Mouse (Mus musculus) embryo, embryonic 11 days (tissue): ENCODE results near the gene Atf7.
"Not testable (repeated sequence)": the region's sequence is repeated elsewhere in the genome, so short reads cannot be mapped to it uniquely, and the experiment has no call there.

ENCODE experiments used
- DNase-seq: peaks from one replicate; pipeline ENCODE4 v3.0.0-alpha.2; 2015

Atf7 gene

DNA sequence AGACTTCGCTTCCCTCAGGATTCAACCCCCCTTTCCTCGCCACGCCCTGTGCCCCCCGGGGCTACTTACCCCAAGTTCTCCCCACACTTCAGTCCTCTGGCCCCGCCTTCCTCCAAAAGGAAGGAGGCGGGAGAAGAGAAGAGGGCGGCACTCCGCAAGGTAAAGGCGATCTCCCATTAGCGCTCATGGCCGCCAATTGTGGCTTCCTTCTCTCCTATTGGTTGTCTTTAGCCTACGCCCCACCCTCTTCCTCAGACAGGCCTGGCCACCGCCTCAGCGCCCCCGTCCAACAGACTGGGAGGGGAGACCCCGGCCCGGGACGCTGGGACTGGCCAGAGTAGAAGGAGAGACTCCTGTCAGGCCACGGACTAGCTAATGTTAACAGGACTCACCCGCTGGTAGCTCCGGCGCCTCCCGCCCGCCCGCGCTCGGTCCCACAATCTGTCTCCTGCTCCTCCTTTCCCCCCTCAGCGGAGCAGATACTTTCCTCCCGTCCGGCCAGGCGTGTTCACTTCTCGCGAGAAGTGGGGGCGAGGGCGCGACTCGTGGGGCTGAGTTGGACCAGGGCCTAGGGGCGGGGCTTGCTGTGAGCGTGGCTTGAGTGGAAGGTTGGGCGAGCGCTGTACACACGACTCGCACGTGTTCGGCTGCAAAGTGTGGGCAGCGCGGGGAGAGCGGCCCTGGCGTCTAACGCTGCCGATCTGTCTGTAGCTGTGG is at the start of gene Atf7, which contains the start of gene Gm28047:
Gene Atf7 (minus strand): TSS at position 495 of the 717 bp plus-strand sequence.
Gene Gm28047 (minus strand): TSS at position 98 of the 717 bp plus-strand sequence.
- peak; percentile 99 for DNase-seq

DNA sequence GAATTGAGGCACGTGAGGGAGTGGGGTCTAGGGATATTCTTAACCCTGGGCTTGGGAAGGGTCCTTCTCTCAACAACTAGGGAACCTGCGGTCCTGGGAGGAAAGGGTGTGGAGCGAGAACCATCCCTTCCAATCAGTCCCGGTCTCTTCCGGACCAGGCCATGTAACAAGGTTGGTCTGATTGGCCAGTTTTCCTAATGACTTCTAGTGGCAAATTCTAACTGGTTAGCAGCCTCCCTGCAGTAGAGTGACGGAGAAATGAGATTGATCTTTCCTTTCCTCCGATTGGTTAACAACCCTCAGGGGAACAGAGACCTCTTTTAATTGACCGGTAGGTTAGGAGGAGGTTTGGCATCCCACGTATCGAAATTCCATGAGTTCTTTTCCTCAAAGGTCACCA is 48.3 kb upstream of the Atf7 start:
- peak; percentile 87 for DNase-seq

DNA sequence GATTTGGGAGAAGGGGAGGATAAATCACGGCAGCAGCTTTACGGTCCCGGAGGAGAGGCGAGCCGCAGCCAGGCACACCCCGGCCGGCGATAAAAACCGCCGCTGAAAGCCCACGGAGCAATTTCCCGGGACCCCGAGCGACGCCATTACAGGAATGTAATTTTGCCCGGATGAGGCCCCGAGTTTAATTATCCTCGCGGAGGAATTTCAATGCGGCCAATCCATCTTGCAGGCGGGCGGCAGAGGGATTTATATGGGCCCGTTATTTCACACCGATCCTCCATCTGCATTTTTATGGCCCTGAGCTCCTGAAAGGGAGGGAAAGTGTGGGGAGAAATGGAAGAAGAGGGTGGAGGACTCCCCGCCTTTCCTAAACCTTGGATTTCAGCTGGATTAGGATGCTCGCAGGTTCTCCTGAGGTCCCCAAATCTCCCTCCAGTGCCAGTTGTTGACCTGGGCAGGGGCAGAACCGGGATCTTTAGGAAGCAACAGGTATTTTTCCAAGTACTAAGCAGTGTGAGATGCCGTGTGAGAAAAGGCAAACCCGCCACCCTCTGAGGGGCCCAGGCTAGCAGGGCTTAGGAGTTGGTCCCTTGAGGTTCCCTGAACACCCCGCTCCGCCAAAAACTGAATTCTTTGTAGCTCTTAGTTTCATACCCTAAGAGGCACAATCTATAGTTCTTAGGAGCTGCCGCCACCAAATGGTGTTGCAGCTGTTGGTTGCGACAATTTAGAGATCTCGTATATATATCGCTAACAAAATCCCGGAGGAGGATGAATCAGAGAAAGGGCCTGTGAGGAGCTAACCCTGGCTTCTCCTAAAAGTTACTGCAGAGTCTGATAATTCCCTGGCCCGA is 47.2 kb upstream of the Atf7 start, which contains the start of gene Atp5g2:
Gene Atp5g2 (minus strand): TSS at position 138 of the 857 bp plus-strand sequence.
- peak; percentile 80 for DNase-seq

DNA sequence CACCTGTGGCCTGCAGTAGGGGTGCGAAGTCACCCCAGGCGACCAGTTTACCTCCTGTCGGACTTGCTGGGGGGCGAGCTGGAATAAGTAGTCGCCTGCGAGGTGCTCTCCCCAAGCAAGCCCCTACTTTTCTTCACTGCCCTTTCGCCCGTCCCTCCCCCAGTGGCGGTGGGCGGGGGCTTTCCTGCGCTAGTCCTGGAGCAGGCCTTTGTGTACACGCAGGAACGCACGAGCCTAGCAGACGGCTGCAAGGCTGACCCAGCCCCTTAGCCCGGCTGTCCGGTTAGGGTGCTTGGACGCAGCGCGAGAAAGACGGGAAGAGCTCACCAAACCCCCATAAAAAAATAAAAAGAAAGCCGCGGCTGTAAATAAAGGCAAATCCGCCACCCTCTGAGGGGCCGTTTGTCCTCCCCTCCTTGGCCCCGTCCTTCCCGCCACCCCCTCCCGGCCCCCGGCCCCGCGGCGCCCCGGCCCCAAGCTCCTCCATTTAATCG is 46.5 kb upstream of the Atf7 start:
- DNase-seq, result peak; percentile 92

DNA sequence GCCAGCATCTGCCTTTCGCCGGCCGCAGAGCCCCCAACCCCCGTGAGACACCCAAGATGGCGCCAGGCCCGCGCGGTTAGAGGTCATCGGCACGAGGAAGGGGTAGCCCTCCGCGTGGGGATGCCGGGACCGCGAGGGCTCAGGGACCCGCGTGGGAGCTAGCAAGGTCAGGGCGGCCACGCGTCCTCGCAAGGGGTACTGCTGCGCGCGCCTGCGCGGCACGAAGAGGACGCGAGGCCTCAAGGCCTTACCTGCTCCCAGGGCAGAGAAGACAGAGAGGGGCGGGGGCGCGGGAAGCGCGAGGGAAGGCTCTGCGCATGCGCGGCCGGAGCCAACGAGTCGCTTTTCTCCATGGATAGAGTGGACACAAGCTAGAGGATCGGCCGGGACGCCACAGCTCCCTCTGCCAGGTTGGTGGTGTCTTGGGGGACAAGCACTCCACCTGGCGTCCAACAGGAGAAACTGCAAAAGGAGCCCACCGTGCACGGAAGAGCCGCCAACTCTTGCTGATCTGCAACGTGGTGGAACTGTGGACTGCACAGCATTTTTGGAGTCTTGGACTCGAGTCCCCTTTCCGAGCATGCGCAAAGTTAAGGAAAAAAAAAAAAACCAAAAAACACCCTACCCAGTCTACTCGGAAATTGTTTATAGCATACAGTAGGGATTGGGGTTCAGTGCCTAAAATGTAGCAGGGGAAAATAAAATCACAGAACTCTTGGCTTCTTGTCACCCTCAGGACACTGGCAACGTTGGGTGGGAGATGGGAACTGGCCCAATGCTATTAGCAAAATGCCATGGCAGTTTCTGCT is 45.7 kb upstream of the Atf7 start:
- peak; percentile 97 for DNase-seq

DNA sequence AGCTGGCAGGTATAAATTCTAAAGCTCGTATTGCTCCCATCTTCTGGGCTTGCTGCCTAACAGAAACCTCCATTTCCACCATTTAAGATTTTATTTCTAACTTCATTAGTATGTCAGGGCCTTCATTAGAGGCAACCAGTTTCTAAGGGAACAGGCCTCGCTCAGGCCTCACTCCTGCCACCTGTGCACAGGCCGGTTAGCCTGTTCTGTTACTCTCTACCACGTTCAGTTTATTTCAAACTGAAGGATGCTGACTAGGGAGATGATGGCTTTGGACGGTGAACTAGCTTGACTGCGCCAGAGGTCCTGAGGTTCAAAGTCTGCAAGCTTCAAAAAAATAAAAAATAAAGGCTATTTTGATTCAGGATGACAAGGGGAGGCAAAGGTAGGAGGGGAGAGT is 45.0 kb upstream of the Atf7 start:
- DNase-seq, result no peak

DNA sequence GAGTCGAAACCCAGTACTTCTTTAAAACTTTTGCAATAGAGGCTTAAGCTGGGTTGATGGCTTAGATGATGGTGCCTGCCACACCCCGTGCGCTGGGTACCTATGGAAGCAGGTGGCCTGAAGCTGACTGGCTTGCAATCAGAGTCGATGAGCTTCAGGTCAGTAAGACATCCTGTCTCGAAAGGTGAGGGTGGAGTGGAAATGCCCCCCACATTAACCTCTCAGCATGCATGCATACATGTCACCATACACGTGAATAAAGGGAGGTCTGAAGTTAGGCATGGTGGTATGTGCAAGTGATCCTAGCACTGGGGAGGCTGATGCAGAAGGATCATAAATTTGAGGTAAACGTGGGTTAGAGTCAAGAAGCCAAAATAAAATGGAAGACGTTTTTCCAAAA is 44.3 kb upstream of the Atf7 start:
- no peak for DNase-seq

DNA sequence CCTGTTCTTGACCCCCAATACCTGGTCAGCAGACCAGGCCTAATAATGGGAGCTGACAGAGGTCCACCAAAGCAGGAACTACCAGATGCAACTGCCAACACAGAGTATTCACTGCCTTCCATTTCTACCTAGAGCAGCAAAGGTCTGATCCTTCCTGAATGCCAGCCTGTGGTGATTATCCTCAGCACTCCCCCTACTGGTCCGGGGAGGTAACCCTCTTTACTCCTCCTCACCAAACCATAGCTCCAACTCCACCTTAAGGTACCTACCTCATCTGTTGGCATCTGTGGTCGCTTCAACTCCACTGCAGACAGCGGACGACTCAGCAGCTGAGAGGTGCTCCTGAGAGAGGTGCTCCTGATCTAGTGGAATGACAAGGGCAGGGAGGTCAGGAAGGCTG is 40.2 kb upstream of the Atf7 start:
- peak; percentile 70 for DNase-seq

DNA sequence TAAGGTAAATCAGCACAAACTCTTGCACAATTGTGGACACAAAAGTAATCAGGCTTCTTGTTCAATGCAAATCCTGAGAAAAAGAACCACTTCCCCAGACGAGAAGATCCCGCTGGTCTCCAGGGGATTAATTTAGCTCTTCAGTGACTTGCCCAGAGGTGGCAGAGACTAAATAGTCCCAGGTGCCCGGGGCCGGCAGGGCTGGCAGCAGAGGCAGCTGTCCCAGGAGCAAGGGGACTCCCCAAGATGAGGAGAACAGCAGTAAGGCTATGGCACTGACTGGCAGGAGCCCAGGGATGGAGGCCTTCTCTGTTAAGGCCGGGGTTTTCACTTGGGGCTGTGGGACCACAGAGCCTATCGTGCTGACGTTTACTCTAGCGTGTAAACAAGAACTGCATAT is 38.6 kb upstream of the Atf7 start:
- DNase-seq, result no peak

DNA sequence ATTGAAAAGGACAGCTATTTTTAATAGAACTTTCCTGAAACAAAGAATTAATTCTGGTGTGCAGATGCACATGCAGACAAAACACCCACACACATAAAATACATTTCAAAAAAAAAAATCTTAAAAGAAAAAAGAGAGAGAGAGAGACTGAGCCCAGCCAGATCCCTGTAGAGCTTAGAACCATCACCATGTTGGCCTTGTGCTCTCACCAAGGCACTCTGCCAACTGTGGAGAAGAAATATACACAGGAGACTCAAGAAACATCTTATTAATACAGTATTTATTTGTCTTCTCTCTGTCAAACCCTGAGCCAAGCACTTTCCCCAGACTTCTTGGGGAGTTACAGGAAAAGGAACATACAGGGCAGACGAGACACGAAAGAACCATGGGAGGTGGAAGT is 37.3 kb upstream of the Atf7 start:
- DNase-seq, result not testable (repeated sequence)

DNA sequence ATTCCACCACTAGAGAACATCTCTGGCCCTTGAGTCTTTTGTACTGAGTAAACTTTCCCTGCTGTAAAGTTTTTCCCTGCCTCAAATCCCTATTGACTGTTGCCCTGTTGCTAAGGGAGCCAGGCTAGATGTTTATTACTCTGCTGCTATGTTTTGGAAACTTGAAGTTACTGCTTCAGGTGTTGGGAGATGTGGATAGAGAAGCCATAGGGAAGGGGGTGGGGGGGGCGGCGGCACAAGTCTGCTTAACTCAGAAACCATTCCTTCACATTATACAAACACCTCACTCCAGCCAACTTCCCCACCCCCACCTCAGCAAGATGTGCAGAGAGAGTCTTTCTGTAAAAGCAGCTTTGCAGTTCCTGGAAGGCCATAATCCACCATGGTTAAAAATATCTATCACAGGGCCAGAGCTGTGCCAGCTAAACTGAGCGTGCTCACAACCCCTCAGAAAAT is 32.7 kb upstream of the Atf7 start:
- DNase-seq, result no peak

DNA sequence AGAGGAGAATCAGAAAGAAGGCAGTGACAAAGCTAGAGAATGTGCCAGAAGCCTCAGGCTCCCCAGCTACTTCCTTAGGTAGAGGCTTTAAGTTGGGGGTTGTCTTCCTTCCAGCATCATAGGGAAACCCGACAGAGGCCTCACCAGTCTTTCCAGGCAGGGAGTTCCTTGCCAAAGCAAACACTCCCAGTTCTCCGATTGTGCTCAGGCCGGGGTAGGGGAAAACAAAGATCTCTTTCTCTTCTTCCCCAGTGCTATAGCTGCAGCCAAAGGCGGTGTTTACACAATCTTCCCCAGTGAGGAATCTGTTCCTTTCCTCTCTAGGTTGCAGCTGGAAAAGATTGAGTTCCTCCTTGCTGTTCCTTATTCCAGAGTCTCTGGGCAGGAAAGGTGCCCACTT is 31.4 kb upstream of the Atf7 start:
- DNase-seq, result peak; percentile 56

DNA sequence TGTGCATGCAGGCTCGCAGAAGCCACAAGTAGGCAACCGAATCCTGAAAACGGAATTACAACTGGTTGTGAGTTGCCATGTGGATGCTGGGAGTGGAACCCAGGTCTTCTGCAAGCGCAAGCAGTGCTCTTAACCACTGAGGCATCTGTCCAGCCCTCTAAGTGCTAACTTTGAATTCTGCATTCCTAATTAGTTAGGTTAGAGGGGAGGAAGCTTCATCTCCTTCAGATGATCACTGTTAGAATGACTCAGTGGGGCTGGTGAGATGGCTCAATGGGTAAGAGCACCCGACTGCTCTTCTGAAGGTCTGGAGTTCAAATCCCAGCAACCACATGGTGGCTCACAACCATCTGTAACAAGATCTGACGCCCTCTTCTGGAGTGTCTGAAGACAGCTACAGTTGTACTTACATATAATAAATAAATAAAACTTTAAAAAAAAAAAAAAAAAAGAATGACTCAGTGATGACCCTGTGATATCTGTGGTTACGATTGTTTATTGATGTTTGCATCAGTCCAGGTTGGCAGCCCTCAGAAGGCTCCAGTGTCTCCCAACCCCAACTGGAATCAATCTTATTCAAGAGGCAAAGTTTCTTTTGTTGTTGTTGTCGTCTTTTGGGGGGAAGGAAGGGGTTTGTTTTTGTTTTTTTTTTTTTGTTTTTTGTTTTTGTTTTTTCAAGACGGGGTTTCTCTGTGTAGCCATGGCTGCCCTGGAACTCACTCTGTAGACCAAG is 26.8 kb upstream of the Atf7 start:
- not testable (repeated sequence) for DNase-seq

DNA sequence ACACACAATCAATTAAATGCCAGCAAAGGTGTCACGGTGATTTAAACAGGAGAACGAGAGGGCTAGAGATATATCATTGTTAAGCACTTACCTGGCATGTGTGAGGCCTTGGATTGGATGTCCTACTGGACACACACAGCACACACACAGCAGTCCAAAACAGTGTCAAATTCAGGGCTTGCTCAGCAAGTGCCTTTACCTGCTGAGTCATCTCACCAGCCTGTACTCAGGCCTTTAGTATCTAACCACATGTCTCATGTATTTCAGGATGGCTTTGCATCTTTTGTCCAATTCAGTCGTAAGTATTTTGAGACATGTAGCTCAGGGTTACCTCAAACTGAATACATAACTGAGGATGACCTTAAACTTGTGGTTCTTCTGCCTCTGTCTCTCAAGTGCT is 25.8 kb upstream of the Atf7 start:
- DNase-seq, result no peak

DNA sequence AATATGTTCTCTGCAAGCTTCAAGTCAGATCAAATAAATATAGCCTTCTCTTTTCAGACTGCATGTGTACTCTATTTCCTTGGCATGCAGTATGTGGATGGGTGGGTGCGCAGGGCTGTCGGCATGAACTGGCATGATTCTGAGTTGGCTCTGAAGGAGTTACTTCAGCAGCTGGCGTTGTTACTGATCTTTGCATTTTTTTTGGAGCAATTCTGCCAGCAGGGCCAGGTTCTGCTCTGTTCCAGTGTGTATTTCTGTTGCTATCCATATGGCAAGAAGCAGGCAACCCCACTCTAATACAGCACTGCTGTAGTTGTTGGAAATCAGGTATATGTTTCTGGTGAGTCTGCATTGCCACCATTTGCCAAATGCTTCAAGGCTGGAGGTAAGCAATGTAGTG is 10.6 kb upstream of the Atf7 start:
- no peak for DNase-seq

DNA sequence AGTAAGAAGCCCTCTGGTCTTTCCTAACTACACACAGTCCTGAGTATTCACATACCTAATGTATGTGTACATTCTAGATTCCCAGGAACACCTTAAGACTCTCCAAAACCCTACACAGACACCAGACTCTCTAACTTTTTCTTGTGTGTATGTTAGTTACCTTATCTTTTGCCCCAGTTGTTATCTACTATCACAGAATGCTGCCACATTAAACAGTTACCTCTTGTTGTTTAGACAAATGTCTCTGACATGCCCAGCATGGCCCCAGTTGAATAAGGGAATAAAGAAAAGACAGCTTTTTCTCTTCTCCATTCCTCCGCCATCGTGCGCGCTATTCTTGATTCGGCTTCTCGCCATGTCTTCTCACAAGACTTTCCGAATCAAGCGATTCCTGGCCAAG is 9.4 kb upstream of the Atf7 start:
- no peak for DNase-seq

DNA sequence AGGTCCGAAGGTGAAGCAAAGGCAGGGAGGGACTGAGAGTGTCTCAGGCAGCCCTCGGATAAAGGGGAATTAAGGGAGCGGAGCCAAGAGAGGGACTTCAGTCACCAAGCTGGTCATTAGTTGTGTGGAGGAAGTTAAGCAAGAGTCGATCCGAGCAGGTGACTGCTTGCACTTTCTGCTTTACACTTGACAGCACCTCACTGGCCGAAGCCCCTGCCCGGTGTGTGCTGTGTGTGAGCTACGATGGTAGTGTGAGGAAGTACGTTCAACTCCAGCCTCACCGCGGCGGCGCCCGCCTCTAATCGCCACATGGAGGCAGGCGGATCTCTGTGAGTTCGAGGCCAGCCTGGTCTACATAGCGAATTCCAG is 407 bp upstream of the Atf7 start:
- DNase-seq, result no peak

DNA sequence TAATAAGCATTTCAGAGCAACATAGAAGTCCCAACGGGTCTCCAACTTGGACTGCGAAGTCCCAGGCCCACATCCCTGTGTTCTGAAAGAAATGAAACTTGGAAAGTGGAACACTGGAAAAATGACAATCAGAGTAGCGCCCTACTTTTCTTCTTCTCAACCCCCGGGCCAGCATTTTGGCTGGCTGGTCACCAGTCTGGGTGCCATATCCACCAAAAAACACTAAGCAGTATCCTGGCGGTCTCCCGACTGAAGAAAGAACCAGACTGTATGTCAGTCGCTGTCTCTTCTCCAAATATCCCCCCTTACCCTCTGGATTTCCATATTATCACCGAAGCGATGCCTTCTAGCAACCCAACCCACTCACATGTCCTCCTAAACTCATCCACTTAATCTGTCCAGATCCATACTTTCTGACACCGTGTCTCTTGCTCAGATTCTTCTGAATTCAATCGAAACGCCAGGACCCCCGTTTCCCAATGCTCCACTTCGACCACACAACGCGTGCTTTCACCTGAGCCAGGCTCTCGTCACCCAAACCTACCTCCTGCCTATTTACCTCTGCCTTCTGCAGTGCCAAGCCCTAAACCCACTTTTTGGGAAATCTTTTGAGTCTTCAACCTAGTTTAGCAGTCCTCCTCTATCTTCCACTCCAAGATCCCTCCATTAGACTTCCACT is 834 bp downstream of the Atf7 start:
- DNase-seq, result peak; percentile 18

DNA sequence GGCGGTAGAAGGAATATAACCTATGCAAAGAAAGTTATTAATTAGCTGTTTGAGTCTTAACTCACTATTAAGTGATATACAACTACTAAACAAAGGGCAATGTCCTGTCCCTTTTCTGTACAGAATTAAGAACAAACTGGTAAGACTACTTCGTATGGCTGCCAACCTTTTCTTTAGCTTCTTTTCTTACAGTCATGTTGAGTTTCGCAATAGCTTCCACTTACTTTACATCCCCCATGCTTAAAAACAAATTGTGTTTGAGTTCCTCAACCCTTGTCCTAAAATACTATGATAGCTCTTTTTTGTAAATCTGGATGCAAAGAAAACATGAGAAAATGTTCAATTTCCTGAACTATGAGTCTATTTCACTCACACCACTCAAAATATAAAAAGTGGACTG is 2.1 kb downstream of the Atf7 start:
- DNase-seq, result no peak

DNA sequence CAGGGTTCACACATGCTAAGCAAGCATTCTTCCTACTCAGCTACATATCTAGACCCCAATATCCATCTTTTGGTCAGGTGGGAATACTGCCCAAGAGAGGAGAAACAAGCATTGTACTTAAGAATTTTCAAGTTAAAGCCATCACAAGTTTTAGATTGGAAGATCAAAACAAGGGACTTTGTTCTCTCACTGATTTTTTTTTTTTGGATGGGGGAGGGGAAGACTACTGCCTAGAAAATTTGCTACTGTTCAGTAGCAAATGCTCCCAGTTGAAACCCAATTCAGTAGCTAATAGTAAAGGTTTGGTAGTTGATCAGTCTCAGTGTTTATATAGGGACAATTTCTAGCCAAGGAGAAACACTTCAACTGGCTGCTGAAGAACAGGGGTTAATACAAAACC is 2.7 kb downstream of the Atf7 start:
- no peak for DNase-seq

DNA sequence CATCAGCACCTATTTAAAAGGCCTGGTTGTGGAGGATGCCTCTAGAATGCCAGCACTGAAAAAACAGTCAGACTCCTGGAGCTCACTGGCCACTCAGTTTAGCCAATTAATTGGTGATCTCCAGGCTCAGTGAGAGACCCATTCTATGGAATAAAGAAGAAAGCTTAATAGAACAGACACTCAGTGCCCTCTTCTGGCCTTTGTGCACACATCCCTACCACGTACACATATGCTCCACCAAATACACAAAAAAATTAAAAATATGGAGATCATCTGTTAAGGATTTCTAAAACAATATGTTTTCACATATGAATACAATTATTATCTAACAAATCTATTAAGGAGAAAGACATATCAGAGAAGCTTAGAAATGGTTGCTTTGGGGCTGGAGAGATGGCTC is 4.5 kb downstream of the Atf7 start:
- no peak for DNase-seq

DNA sequence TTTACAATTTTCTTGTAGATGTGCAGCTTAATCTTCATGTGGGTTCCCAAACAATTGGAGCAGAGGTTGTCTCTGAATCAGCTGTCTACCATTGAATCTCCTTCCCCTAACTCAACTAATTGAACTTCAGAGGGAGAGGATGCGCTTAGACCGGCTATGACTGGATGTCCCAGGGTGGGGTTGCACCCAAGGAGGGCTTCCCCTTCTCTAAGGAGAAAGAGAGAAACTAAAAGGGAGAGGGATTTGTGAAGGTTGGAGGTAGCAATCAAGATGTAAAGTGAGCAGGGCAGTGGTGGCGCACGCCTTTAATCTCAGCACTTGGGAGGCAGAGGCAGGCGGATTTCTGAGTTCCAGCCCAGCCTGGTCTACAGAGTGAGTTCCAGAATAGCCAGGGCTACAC is 5.8 kb downstream of the Atf7 start:
- DNase-seq, result no peak
